11 mouse cellular contexts compared by ENCODE assay signal in the genomic region with DNA sequence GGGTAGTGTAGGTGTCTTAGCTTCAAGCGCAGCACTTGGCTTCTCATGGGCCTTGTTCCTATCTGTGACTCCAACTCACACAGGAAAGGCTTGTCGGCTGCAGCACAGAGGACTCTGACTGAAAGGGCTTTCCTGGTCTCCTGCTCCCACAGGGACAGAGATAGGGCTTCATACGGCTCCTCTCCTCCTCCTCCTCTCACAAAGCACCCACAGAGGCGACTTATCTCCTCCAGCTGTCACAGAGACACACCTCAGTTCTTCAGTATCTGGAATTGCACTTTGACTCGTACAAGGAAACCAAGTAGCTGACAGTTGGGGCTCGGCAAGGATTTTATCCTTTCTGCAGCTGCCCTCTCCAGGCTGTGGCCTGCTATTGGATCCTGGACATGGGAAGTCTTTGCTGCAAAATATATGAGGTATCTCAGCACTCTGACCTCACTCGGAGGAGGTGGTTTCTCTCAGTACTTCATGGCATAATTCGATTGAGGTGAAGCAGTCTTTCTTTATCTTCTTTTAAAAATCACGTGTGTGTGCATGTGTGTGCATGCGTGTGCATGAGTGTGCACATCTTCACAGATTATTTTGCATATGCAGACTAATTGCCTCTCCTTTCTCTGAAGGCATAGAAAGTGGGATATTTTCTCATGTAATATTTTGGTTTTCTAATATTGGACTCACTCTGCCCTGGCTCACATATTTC. TPM values are rescaled to one million over a fixed set of nuclear protein-coding genes. Genes with fewer than 3 reads are reported as not detected.
DNase-seq lines count a peak whose midpoint lies in the region; ATAC-seq and TF ChIP-seq lines count a peak whose summit lies in the region.
"Had no signal": no experiment of that assay in that cellular context is flagged by ENCODE, and none has a peak within 500 bp of the region (broad histone marks: within the 10 kb centered on the region; RNA-seq: fewer than 3 reads in every experiment).

No protein-coding gene starts in this region.

- peak; percentile 73 to 89 for TF ChIP-seq EP300 in MEL (IDR thresholded peaks at IDR 0.05; ENCODE audit: low read depth in 1 of 2, low read length in 2 of 2)

- H3K27ac ChIP-seq in MEL (ENCODE audit: control insufficient read depth, low read depth, low read length): peak overlapping the region; percentile 95
- H3K27ac ChIP-seq in macrophage: peak overlapping the region; percentile 97
- H3K27ac ChIP-seq in forebrain, embryonic 15.5 days (replicated peaks): no peak overlapping the region
- H3K27ac ChIP-seq: forebrain, embryonic 10.5 days; hindbrain, embryonic 15.5 days had no signal

- H3K4me2 ChIP-seq in forebrain, embryonic 15.5 days (replicated peaks): no peak overlapping the region
- H3K4me2 ChIP-seq: hindbrain, embryonic 15.5 days had no signal

- H3K79me2 ChIP-seq in MEL (ENCODE audit: control insufficient read depth, insufficient read depth, low read length, poor library complexity) (peaks cover 16% of the 10 kb centered on the region; the same call in 1 of the 2 replicates), macrophage (ENCODE audit: inconsistent target) (peaks cover 38% of the 10 kb centered on the region)

- H3K9ac ChIP-seq in MEL (ENCODE audit: control insufficient read depth, low read depth, low read length, poor library complexity, severe bottlenecking): peak overlapping the region; percentile 89
- H3K9ac ChIP-seq in forebrain, embryonic 15.5 days (replicated peaks): no peak overlapping the region
- H3K9ac ChIP-seq: hindbrain, embryonic 15.5 days; lung, embryonic 15.5 days had no signal

- peaks cover 0 to 17% of the 10 kb centered on the region in 2 experiments; a peak in 2 of 4 replicates for H3K36me3 ChIP-seq in MEL (ENCODE audit: control insufficient read depth in 1 of 2, insufficient read depth in 2 of 2, low read length in 2 of 2)
- H3K36me3 ChIP-seq in macrophage (ENCODE audit: inconsistent target): 0 out of 2 replicates have a peak, but pooled peaks cover under 1% of the 10 kb centered on the region
- no peaks in the 10 kb centered on the region for H3K36me3 ChIP-seq in forebrain, embryonic 15.5 days
- H3K36me3 ChIP-seq: forebrain, embryonic 10.5 days; hindbrain, embryonic 15.5 days; lung, embryonic 15.5 days had no signal

- peak; percentile 16 to 60; a peak in 1 of 4 replicates for TF ChIP-seq POLR2A in MEL (IDR thresholded peaks at IDR 0.05; ENCODE audit: control insufficient read depth in 1 of 2, insufficient read depth in 1 of 2, low read depth in 1 of 2, low read length in 2 of 2, poor library complexity in 1 of 2)

- DNase-seq in kidney, adult 18-20 months: peak; percentile 23
- DNase-seq in kidney, postnatal 10 days: no peak
- peak; percentile 93 for DNase-seq in MEL (ENCODE audit: low read depth, low spot score)
- no peak for DNase-seq in embryo, embryonic 10.5 days (ENCODE audit: low spot score)
- no peak for DNase-seq in cerebellum, postnatal 10 days

- TF ChIP-seq RAD21 in MEL (IDR thresholded peaks at IDR 0.05; ENCODE audit: low read depth, low read length): peak; percentile 20; the same call in 1 of the 2 replicates

- peaks cover 11 to 31% of the 10 kb centered on the region in 2 experiments for H3K4me1 ChIP-seq in MEL (ENCODE audit: control insufficient read depth in 1 of 2, insufficient read depth in 2 of 2, low read length in 2 of 2)
- H3K4me1 ChIP-seq in forebrain, embryonic 15.5 days: peaks cover 15% of the 10 kb centered on the region

- H3K27me3 ChIP-seq in MEL (ENCODE audit: control insufficient read depth in 1 of 2, insufficient read depth in 2 of 2, low read length in 2 of 2): no peaks in the 10 kb centered on the region
- 0 out of 2 replicates have a peak, but pooled peaks cover 4% of the 10 kb centered on the region for H3K27me3 ChIP-seq in forebrain, embryonic 15.5 days
- H3K27me3 ChIP-seq: hindbrain, embryonic 15.5 days; lung, embryonic 15.5 days had no signal

- no peaks in the 10 kb centered on the region for H3K9me3 ChIP-seq in MEL (replicated peaks; ENCODE audit: insufficient read depth, low read length)
- H3K9me3 ChIP-seq in forebrain, embryonic 15.5 days: no peaks in the 10 kb centered on the region
- H3K9me3 ChIP-seq: forebrain, embryonic 10.5 days; hindbrain, embryonic 15.5 days; lung, embryonic 15.5 days had no signal

- H3K4me3 ChIP-seq in MEL (ENCODE audit: control insufficient read depth in 1 of 2, insufficient read depth in 1 of 2, low read depth in 2 of 2, low read length in 2 of 2) (peak overlapping the region; percentile 65 to 86), macrophage (ENCODE audit: inconsistent target) (no peak overlapping the region)
- no peak overlapping the region for H3K4me3 ChIP-seq in forebrain, embryonic 15.5 days
- H3K4me3 ChIP-seq: forebrain, embryonic 10.5 days; hindbrain, embryonic 15.5 days; lung, embryonic 15.5 days had no signal

- peak; percentile 68 for ATAC-seq in erythroid progenitor cell, adult 5-6 weeks (replicated peaks; ENCODE audit: low FRiP score, poor library complexity, severe bottlenecking)
- ATAC-seq in forebrain, embryonic 15.5 days (replicated peaks): no peak

- TF ChIP-seq CTCF in MEL (IDR thresholded peaks at IDR 0.05 in 2 of 3, conservative IDR thresholded peaks at IDR 0.05 in 1 of 3; ENCODE audit: control insufficient read depth in 1 of 3, insufficient read depth in 1 of 3, low read depth in 2 of 3, low read length in 3 of 3, poor library complexity in 1 of 3, severe bottlenecking in 1 of 3): peak in 2 of 3 experiments; percentile 19 to 33; a peak in 4 of 6 replicates

- WGBS in macrophage (ENCODE audit: missing documents): 80% methylated on average over 10 of the region's 10 CpGs
- WGBS in forebrain, embryonic 15.5 days: 75% methylated on average over 10 of the region's 10 CpGs

RNA-seq across cellular contexts. Expression of a gene that starts 2.3 kb away (rescaled TPM):
- total RNA-seq in MEL (2012; rRNA removed): 7.5 and 10.7 TPM in 2 replicates
- polyA plus RNA-seq in MEL (2012; ENCODE audit: insufficient read depth in 1 of 2, insufficient read length in 2 of 2, low read depth in 1 of 2, low replicate concordance in 2 of 2, missing spikeins in 1 of 2) (10 to 100 TPM in 1 of 2 experiments, not detected in 1; 10.0 TPM), macrophage (2018) (118 to 323 TPM (median 130 TPM) in 3 replicates)
- 50.3 and 55.5 TPM in 2 replicates for total RNA-seq in erythroid progenitor cell, adult 5-6 weeks (2015; ENCODE audit: low replicate concordance)
- total RNA-seq in erythroid progenitor cell, adult 5-6 weeks (2017; ENCODE audit: low replicate concordance): 51.0 and 53.7 TPM in 2 replicates
- total RNA-seq in macrophage (2018; cell fraction: chromatin; rRNA removed): 100 to 1,000 TPM in 15 of 26 experiments, 10 to 100 TPM in 11; 20.5 to 641 (median 175) TPM
- 100 to 1,000 TPM; 128 to 783 (median 543) TPM for total RNA-seq in macrophage (2018; cell fraction: cytosol; rRNA removed)
- 100 to 1,000 TPM in 18 of 26 experiments, 10 to 100 TPM in 8; 75.1 to 591 (median 408) TPM for total RNA-seq in macrophage (2018; cell fraction: nucleus; rRNA removed)
- 1.6 and 1.9 TPM in 2 replicates for polyA plus RNA-seq in forebrain, embryonic 15.5 days (2015; fragmentation: Nextera tagmentation; extraction: Ambion mirVana)

RNA-seq across cellular contexts. Expression of a gene that starts 28.3 kb away (rescaled TPM):
- total RNA-seq in MEL (2012; rRNA removed): not detected in 2 replicates
- under 1 TPM in 1 of 2 experiments, not detected in 1; 0.04 TPM for polyA plus RNA-seq in MEL (2012; ENCODE audit: insufficient read depth in 1 of 2, insufficient read length in 2 of 2, low read depth in 1 of 2, low replicate concordance in 2 of 2, missing spikeins in 1 of 2)
- total RNA-seq in erythroid progenitor cell, adult 5-6 weeks (2015; ENCODE audit: low replicate concordance): 0.72 and 1.7 TPM in 2 replicates
- 0.64 and 1.5 TPM in 2 replicates for total RNA-seq in erythroid progenitor cell, adult 5-6 weeks (2017; ENCODE audit: low replicate concordance)
- total RNA-seq in macrophage (2018; cell fraction: chromatin; rRNA removed): 100 to 1,000 TPM in 10 of 26 experiments, 10 to 100 TPM in 16; 11.3 to 174 (median 83.5) TPM
- 100 to 1,000 TPM in 16 of 26 experiments, 10 to 100 TPM in 10; 36.0 to 249 (median 118) TPM for total RNA-seq in macrophage (2018; cell fraction: cytosol; rRNA removed)
- 100 to 1,000 TPM in 15 of 26 experiments, 10 to 100 TPM in 11; 26.8 to 253 (median 149) TPM for total RNA-seq in macrophage (2018; cell fraction: nucleus; rRNA removed)
- polyA plus RNA-seq in macrophage (2018): 43.5 to 99.6 TPM (median 62.6 TPM) in 3 replicates
- 0.11 and 0.14 TPM in 2 replicates for polyA plus RNA-seq in forebrain, embryonic 15.5 days (2015; fragmentation: Nextera tagmentation; extraction: Ambion mirVana)
- polyA plus RNA-seq: forebrain, embryonic 10.5 days had no signal

RNA-seq across cellular contexts. Expression of a gene that starts 47.3 kb away (rescaled TPM):
- 7.1 and 10.9 TPM in 2 replicates for total RNA-seq in MEL (2012; rRNA removed)
- 10 to 100 TPM in 1 of 2 experiments, not detected in 1; 15.3 TPM for polyA plus RNA-seq in MEL (2012; ENCODE audit: insufficient read depth in 1 of 2, insufficient read length in 2 of 2, low read depth in 1 of 2, low replicate concordance in 2 of 2, missing spikeins in 1 of 2)
- total RNA-seq in erythroid progenitor cell, adult 5-6 weeks (2015; ENCODE audit: low replicate concordance): 2.9 TPM in 1 of 2 replicates, not detected in the other
- total RNA-seq in erythroid progenitor cell, adult 5-6 weeks (2017; ENCODE audit: low replicate concordance): 9.6 TPM in 1 of 2 replicates, not detected in the other
- 1 to 10 TPM in 4 of 26 experiments, under 1 TPM in 1, not detected in 21; 0.98 to 1.4 (median 1.3) TPM for total RNA-seq in macrophage (2018; cell fraction: chromatin; rRNA removed)
- 1 to 10 TPM in 21 of 26 experiments, under 1 TPM in 5; 0.47 to 2.3 (median 1.5) TPM for total RNA-seq in macrophage (2018; cell fraction: cytosol; rRNA removed)
- 1 to 10 TPM in 3 of 26 experiments, under 1 TPM in 10, not detected in 13; 0.40 to 5.6 (median 0.67) TPM for total RNA-seq in macrophage (2018; cell fraction: nucleus; rRNA removed)
- 0.75 to 2.7 TPM (median 1.7 TPM) in 3 replicates for polyA plus RNA-seq in macrophage (2018)
- 4.5 and 5.8 TPM in 2 replicates for polyA plus RNA-seq in forebrain, embryonic 15.5 days (2015; fragmentation: Nextera tagmentation; extraction: Ambion mirVana)

RNA-seq across cellular contexts. Expression of a gene that starts 47.8 kb away (rescaled TPM):
- 0.72 and 0.81 TPM in 2 replicates for total RNA-seq in MEL (2012; rRNA removed)
- 1 to 10 TPM in 1 of 2 experiments, not detected in 1; 1.3 TPM for polyA plus RNA-seq in MEL (2012; ENCODE audit: insufficient read depth in 1 of 2, insufficient read length in 2 of 2, low read depth in 1 of 2, low replicate concordance in 2 of 2, missing spikeins in 1 of 2)
- total RNA-seq in erythroid progenitor cell, adult 5-6 weeks (2015; ENCODE audit: low replicate concordance): 0.42 TPM in 1 of 2 replicates, not detected in the other
- 1.0 TPM in 1 of 2 replicates, not detected in the other for total RNA-seq in erythroid progenitor cell, adult 5-6 weeks (2017; ENCODE audit: low replicate concordance)
- 10 to 100 TPM in 12 of 26 experiments, 1 to 10 TPM in 14; 2.1 to 26.6 (median 9.3) TPM for total RNA-seq in macrophage (2018; cell fraction: chromatin; rRNA removed)
- total RNA-seq in macrophage (2018; cell fraction: cytosol; rRNA removed): 1 to 10 TPM in 20 of 26 experiments, under 1 TPM in 6; 0.29 to 2.5 (median 1.3) TPM
- total RNA-seq in macrophage (2018; cell fraction: nucleus; rRNA removed): 10 to 100 TPM in 3 of 26 experiments, 1 to 10 TPM in 23; 1.7 to 11.6 (median 5.5) TPM
- 1.1 to 1.4 TPM (median 1.2 TPM) in 3 replicates for polyA plus RNA-seq in macrophage (2018)
- polyA plus RNA-seq in forebrain, embryonic 15.5 days (2015; fragmentation: Nextera tagmentation; extraction: Ambion mirVana): 1.4 and 1.7 TPM in 2 replicates

RNA-seq across cellular contexts. Expression of a gene that starts 56.6 kb away (rescaled TPM):
- total RNA-seq in MEL (2012; rRNA removed): 31.6 and 37.0 TPM in 2 replicates
- polyA plus RNA-seq in MEL (2012; ENCODE audit: insufficient read depth in 1 of 2, insufficient read length in 2 of 2, low read depth in 1 of 2, low replicate concordance in 2 of 2, missing spikeins in 1 of 2): 10 to 100 TPM; 56.4 to 76.3 TPM
- total RNA-seq in erythroid progenitor cell, adult 5-6 weeks (2015; ENCODE audit: low replicate concordance): 8.8 and 10.1 TPM in 2 replicates
- 17.5 and 41.5 TPM in 2 replicates for total RNA-seq in erythroid progenitor cell, adult 5-6 weeks (2017; ENCODE audit: low replicate concordance)
- 100 to 1,000 TPM in 17 of 26 experiments, 10 to 100 TPM in 9; 20.6 to 250 (median 130) TPM for total RNA-seq in macrophage (2018; cell fraction: chromatin; rRNA removed)
- total RNA-seq in macrophage (2018; cell fraction: cytosol; rRNA removed): 10 to 100 TPM; 16.9 to 87.7 (median 65.3) TPM
- total RNA-seq in macrophage (2018; cell fraction: nucleus; rRNA removed): 100 to 1,000 TPM in 10 of 26 experiments, 10 to 100 TPM in 16; 25.6 to 136 (median 96.6) TPM
- 40.1 to 48.8 TPM (median 47.2 TPM) in 3 replicates for polyA plus RNA-seq in macrophage (2018)
- polyA plus RNA-seq in forebrain, embryonic 15.5 days (2015; fragmentation: Nextera tagmentation; extraction: Ambion mirVana): 6.0 and 6.3 TPM in 2 replicates

Comparison
In these comparisons a context has a peak if more than half of its experiments do, and no peak if none do; other contexts are left out.
1. DNase-seq: peak in kidney, adult 18-20 months (single experiment) and MEL (single experiment); none in kidney, postnatal 10 days (single experiment), embryo, embryonic 10.5 days (single experiment) and cerebellum, postnatal 10 days (0 of 2).
2. H3K4me3 ChIP-seq: peak in MEL (2 of 2); none in macrophage (single experiment) and forebrain, embryonic 15.5 days (single experiment).
3. RNA of a gene that starts 2.3 kb away (polyA plus RNA-seq): 118 to 323 TPM in macrophage; 10.0 TPM in MEL and 1.6 to 1.9 TPM in forebrain, embryonic 15.5 days; every median in the first group is over 10 times any median in the second.
4. RNA of a gene that starts 28.3 kb away (polyA plus RNA-seq): 43.5 to 99.6 TPM in macrophage; 0.11 to 0.14 TPM in forebrain, embryonic 15.5 days and 0.04 TPM in MEL; every median in the first group is over 10 times any median in the second.